Mouse (Mus musculus) liver, embryonic 13.5 days (tissue): ENCODE measurements around the gene Thsd7b. TPM values are rescaled to one million over a fixed set of nuclear protein-coding genes. Genes with fewer than 3 reads are reported as not detected.

ENCODE experiments used
- ATAC-seq: fragments of 200-750 bp; cut with Nextera tagmentation; 2 replicates; pipeline ENCODE4 v1.8.0; 2017; ENCODE audit warnings: low read depth, mild to moderate bottlenecking, moderate number of reproducible peaks, moderate library complexity
- DNase-seq: peaks from one replicate; pipeline ENCODE4 v3.0.0; 2022
- H3K27ac ChIP-seq: fragments of 300-500 bp; sonication (generic); 2 replicates; pipeline ENCODE4 v1.5.1; 2015; ENCODE audit warnings: moderate library complexity, mild to moderate bottlenecking, inconsistent platforms
- H3K27me3 ChIP-seq: fragments of 300-500 bp; sonication (generic); 2 replicates; pipeline ENCODE4 v1.6.1; 2015; ENCODE audit warnings: mild to moderate bottlenecking, inconsistent platforms
- H3K36me3 ChIP-seq: fragments of 300-500 bp; sonication (generic); 2 replicates; pipeline ENCODE4 v1.6.1; 2015; ENCODE audit warnings: mild to moderate bottlenecking, inconsistent platforms
- H3K4me1 ChIP-seq: fragments of 300-500 bp; sonication (generic); replicated peaks from 2 replicates; pipeline ENCODE4 v1.6.1; 2015; ENCODE audit warnings: inconsistent platforms
- H3K4me2 ChIP-seq: fragments of 300-500 bp; sonication (generic); 2 replicates; pipeline ENCODE4 v1.6.1; 2015; ENCODE audit warnings: inconsistent platforms, mild to moderate bottlenecking, moderate library complexity
- H3K4me3 ChIP-seq: fragments of 300-500 bp; sonication (generic); replicated peaks from 2 replicates; pipeline ENCODE4 v1.5.1; 2015; ENCODE audit warnings: mild to moderate bottlenecking, inconsistent platforms
- H3K9ac ChIP-seq: fragments of 300-500 bp; sonication (generic); 2 replicates; pipeline ENCODE4 v1.6.1; 2015; ENCODE audit warnings: mild to moderate bottlenecking, inconsistent platforms
- H3K9me3 ChIP-seq: fragments of 300-500 bp; sonication (generic); replicated peaks from 2 replicates; pipeline ENCODE4 v1.6.1; 2016; ENCODE audit warnings: inconsistent platforms
- WGBS: fragments of 180-500 bp; shearing (Covaris S2); methylation state at CpG from one replicate; pipeline ENCODE4 v1.1.7; 2015; ENCODE audit not compliant: insufficient replicate concordance; 5-methylcytosine and 5-hydroxymethylcytosine counted together
- polyA plus RNA-seq: library from polyadenylated mRNA; unstranded; fragments of >200 nt; fragmentation: Nextera tagmentation; extraction: Ambion mirVana; gene quantifications from 2 replicates; pipeline ENCODE4 v1.2.1, GENCODE M21; 2015

Gene Thsd7b
- polyA plus RNA-seq = 0.24 and 0.39 TPM in 2 replicates

DNA sequence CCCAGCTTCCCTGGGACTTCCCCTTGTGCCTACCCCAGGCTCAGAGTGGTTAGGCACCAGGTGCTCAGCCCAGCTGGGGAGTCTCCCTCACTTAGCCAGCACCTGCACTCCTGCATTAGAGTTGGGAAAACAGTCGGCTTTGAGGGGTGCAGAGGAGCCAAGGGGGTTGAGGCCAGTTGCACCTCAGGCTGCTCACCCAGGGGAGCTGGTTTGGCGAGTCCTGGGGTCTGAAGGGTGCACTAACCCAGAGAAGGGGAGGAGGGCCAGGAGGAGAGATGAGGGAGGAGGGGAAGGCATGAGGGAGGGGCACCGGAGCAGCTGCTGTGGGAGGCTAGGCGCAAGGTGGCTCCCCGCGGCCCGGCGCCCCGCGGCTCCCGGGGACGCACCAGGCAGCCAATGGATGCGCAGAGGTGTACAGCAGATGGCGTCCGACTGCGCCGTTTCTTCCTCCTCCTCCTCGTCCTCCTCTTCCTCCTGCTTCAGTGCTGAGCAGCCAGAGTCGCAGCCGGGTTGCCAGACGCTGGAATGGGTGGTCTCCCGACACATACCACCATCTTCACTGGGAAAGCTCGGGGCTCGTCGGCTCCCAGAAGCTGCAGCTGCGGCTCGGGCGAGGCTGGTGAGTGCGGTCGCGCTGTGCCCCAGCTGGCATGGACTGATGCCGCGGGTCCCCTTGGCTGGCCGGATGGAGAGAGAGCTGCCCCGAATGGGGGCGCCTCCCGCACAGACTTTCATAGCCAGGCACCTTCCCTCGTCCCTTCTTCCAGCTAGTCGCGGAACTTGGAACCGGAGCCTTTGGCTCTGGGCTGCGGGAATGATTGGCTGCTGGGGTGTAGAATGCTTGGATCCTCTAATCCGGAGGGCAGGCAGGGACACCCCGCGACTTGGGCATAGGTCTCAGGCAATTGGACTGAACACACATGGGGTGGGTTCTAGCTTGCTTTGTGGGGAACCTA is at the start of gene Thsd7b:
Gene Thsd7b, plus strand, starts transcription at position 321 of the 956 bp plus-strand sequence.
- H3K9ac ChIP-seq = no peak within 1 kb of the TSS
- peak within 1 kb of the TSS; percentile 28 for H3K4me2 ChIP-seq

DNA sequence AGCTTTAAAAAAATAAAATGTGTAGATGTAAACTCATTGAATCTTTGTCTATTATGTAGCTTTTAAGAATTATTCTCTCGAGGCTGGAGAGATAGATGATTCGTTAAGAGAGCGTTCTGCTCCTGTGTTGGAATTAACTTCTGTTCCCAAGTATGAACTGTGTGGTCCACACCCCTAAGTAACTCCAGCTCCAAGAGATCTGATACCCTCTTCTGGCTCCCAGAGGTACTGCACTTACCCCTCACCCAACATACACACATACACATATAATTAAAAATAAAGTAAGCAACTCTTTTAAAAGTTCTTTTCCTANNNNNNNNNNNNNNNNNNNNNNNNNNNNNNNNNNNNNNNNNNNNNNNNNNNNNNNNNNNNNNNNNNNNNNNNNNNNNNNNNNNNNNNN is 28.8 kb upstream of the Thsd7b start:
- DNase-seq = no peak
- H3K9me3 ChIP-seq = no peaks in the 10 kb centered on the region
- no peak overlapping the region for H3K9ac ChIP-seq
- 45% methylated on average over 3 of the region's 3 CpGs for WGBS
- H3K4me1 ChIP-seq = no peaks in the 10 kb centered on the region
- no peaks in the 10 kb centered on the region for H3K27me3 ChIP-seq
- no peak overlapping the region for H3K4me3 ChIP-seq
- no peaks in the 10 kb centered on the region for H3K36me3 ChIP-seq
- H3K27ac ChIP-seq = no peak overlapping the region
- no peak for ATAC-seq
- no peak overlapping the region for H3K4me2 ChIP-seq

More for the DNA sequence above, at the start of gene Thsd7b:
- Histone ChIP-seq H3K9me3 (no peaks in the 10 kb centered on the region), H3K4me1 (no peaks in the 10 kb centered on the region), H3K27ac (no peak within 1 kb of the TSS), H3K36me3 (no peaks in the 10 kb centered on the region), H3K4me3 (no peak within 1 kb of the TSS), H3K27me3 (peaks cover 19% of the 10 kb centered on the region)
- no peak for DNase-seq
- 3% methylated on average over 45 of the region's 45 CpGs for WGBS
- ATAC-seq = no peak

DNA sequence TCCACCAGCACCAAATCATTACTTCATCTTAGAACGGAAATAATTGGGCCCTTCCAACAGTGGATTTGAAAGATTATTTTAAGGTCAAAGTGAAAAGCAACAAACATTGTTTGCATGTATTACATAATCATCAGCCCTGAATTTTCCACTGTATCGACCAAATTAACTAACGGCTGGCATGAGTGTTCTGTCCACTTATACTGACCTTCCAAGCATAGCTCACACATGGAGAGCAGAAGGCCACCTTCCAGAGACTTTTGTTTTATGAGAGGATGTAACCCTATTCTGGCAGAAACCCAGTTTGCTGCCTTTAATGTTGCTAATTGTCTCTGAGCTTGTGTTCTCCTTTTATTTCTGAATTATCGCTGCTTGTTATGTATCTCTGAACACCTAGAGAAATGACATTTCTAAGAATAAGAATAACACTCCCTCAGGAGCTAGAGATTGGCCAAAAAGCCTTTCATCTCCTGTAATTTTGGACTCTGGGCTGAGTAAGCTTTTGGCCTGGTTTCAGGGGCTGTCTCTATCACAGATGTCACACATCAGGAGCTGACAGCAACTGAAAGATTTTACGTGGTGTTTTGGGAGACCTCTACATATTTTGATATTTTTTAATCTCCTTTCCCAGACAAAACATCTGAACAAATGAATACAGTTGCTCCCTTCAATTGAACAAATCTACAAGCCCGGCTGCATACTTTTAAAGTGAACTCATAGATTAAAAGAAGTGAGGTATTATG is 22.2 kb upstream of the Thsd7b start:
- DNase-seq = no peak
- 65% methylated on average over 6 of the region's 6 CpGs for WGBS
- ATAC-seq = no peak

DNA sequence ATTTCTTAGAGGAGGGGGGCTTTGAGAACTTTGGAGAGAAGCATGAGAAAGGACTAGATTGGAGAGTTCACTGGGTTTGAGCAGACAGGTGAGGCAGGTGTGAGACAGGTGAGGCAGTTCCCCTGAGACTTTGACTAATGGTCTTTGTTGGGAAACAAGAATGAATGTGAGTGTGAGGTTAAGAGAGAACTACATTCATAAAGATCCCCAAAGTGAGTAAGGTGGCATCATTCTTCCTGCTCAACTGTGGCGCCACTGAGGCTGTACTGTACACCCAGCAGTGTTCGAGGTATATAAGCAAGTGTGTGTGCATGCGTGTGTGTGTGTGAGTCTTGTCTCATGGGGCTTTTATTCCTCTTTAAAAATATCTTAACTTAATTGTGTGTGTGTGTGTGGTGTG is 6.4 kb upstream of the Thsd7b start:
- no peaks in the 10 kb centered on the region for H3K27me3 ChIP-seq
- ATAC-seq = no peak
- no peaks in the 10 kb centered on the region for H3K9me3 ChIP-seq
- no peak overlapping the region for H3K4me2 ChIP-seq
- H3K4me1 ChIP-seq = no peaks in the 10 kb centered on the region
- H3K4me3 ChIP-seq = no peak overlapping the region
- H3K27ac ChIP-seq = no peak overlapping the region
- no peak for DNase-seq
- H3K36me3 ChIP-seq = no peaks in the 10 kb centered on the region
- 59% methylated on average over 3 of the region's 3 CpGs for WGBS
- no peak overlapping the region for H3K9ac ChIP-seq

More for the DNA sequence above, 22.2 kb upstream of the Thsd7b start:
- no peaks in the 10 kb centered on the region for H3K36me3 ChIP-seq
- H3K9ac ChIP-seq = no peak overlapping the region
- H3K4me2 ChIP-seq = no peak overlapping the region
- H3K4me1 ChIP-seq = no peaks in the 10 kb centered on the region
- H3K9me3 ChIP-seq = no peaks in the 10 kb centered on the region
- no peaks in the 10 kb centered on the region for H3K27me3 ChIP-seq
- no peak overlapping the region for H3K27ac ChIP-seq
- no peak overlapping the region for H3K4me3 ChIP-seq

DNA sequence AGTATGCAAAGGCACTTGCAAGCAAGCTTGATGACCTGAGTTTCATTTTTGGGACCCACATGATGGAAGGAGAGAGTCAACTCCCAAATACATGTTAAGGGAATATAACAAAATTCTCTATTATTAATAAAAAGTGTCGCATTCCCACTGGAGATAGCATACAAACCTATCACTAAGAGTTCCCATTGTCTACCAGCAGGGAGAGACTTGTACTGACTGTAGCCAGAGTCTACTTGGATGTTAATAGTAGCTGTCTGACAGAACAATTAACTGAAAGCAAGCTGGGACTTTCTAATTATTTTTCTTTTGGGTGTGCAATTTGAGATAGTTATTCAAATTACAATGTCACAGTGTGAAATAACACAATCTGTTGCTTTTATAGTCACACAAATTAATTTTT is 31.1 kb downstream of the Thsd7b start:
- Histone ChIP-seq H3K9me3 (no peaks in the 10 kb centered on the region), H3K4me1 (no peaks in the 10 kb centered on the region), H3K36me3 (no peaks in the 10 kb centered on the region), H3K9ac (no peak overlapping the region), H3K27ac (no peak overlapping the region), H3K27me3 (no peaks in the 10 kb centered on the region), H3K4me3 (no peak overlapping the region), H3K4me2 (no peak overlapping the region)
- WGBS = 73% methylated on average over 1 of the region's 1 CpGs
- ATAC-seq (no peak), DNase-seq (no peak)

DNA sequence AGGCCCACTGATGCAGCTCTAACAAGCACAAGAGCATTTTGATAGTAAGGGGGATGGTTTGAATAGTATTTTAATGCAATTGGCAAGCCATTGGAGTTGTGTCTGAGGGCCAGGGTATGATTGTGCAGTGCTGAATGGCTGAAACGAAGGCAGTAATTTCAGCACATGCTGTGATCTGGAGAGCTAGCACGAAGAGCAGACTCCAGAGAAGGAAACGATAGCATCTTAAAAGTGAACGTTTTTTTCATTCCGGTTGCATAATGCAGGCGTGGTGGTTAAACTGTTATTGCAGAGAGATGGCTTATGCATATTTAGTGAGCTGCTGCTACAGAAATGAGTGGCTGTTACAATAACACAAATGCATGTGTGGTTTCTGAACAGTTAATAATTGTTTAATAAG is 51.3 kb downstream of the Thsd7b start:
- Histone ChIP-seq H3K4me1 (no peaks in the 10 kb centered on the region), H3K9me3 (no peaks in the 10 kb centered on the region), H3K36me3 (no peaks in the 10 kb centered on the region), H3K4me2 (no peak overlapping the region), H3K27me3 (no peaks in the 10 kb centered on the region), H3K4me3 (no peak overlapping the region), H3K27ac (no peak overlapping the region), H3K9ac (no peak overlapping the region)
- WGBS = 60% methylated on average over 6 of the region's 6 CpGs
- no peak for DNase-seq
- ATAC-seq = no peak

DNA sequence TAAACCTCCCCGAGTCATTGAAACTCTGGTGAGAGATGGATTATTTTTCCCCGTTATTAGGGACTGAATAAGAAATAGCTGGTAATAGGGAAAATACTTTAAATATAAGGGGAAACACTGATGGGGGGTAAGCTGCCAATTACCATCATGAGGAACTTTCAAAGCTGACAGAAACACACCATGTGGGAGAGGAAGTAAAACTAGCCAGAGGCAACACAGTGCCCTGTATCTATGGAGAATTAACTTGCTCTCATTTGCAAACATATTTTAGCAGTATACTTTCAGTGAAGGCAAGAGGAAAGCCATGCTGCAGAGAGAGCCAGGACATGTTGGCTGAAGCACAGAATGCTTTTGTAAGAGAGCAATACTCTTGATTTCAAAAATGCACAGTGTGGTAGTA is 51.7 kb downstream of the Thsd7b start:
- Histone ChIP-seq H3K36me3 (no peaks in the 10 kb centered on the region), H3K4me1 (no peaks in the 10 kb centered on the region), H3K9ac (no peak overlapping the region), H3K9me3 (no peaks in the 10 kb centered on the region), H3K27ac (no peak overlapping the region), H3K27me3 (no peaks in the 10 kb centered on the region), H3K4me3 (no peak overlapping the region), H3K4me2 (no peak overlapping the region)
- no peak for ATAC-seq
- no peak for DNase-seq
- 62% methylated on average over 2 of the region's 2 CpGs for WGBS

DNA sequence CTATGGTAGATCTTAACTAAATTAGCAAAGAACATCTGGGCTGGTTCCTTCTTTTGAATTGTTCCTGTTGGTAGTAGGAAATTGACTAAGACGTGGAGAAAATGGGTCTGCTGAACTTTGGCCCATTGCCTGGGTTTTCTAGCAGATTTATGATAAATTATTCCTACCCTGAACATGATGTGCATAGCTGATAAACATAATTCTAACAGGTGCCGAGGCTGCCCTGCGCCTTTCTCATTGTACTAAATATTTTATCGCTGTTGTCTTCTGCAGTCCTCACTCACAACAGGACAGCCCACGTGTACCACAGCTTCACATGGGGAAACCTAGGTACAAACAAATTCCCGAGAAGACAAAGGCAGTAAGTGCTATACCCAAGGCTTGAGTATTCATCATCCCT is 83.5 kb downstream of the Thsd7b start:
- Histone ChIP-seq H3K27ac (no peak overlapping the region), H3K4me1 (no peaks in the 10 kb centered on the region), H3K4me2 (no peak overlapping the region), H3K9ac (no peak overlapping the region), H3K9me3 (no peaks in the 10 kb centered on the region), H3K4me3 (no peak overlapping the region), H3K27me3 (no peaks in the 10 kb centered on the region), H3K36me3 (no peaks in the 10 kb centered on the region)
- DNase-seq (no peak), ATAC-seq (no peak)
- 56% methylated on average over 6 of the region's 6 CpGs for WGBS

DNA sequence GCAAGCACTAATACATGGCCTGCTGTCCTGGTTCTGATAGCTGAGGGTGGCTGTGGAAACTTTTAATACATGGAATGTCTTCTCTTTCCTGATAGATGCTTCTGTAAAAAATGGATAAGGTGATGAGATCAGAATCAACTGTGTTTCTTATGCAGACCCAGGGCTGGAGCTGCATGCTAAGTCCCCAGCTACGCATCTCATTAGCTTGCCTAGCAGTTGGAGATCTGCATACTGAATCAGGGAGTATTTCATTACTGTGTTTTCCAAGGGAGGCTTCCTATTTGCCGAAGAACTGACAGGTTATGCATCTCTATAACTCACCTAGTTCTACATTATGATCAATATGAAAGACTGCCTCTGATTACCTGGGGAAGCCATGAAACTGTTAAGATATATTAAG is 84.3 kb downstream of the Thsd7b start:
- Histone ChIP-seq H3K4me2 (no peak overlapping the region), H3K27me3 (no peaks in the 10 kb centered on the region), H3K27ac (no peak overlapping the region), H3K4me3 (no peak overlapping the region), H3K9ac (no peak overlapping the region), H3K9me3 (no peaks in the 10 kb centered on the region), H3K36me3 (no peaks in the 10 kb centered on the region), H3K4me1 (no peaks in the 10 kb centered on the region)
- no peak for DNase-seq
- WGBS = 71% methylated on average over 2 of the region's 2 CpGs
- ATAC-seq = no peak

DNA sequence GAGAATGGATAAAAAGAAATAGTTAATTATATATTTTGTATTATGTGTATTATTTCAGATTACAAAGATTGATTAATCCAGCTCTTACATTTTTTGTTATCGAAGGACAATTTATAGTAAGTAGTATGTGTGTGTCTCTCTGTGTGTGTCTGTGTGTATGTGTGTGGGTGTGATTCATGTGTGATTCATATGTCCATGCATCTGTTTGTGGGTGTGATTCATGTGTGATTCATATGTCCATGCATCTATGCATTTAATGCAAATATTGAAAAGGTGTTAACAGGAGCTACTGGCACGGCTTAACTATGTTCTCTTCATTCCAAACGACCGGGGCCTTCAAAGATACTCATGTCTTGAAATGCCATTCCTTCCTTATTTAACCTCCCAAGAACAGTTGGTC is 90.3 kb downstream of the Thsd7b start:
- DNase-seq = no peak
- ATAC-seq = no peak
- Histone ChIP-seq H3K27me3 (no peaks in the 10 kb centered on the region), H3K4me2 (no peak overlapping the region), H3K9ac (no peak overlapping the region), H3K36me3 (no peaks in the 10 kb centered on the region), H3K27ac (no peak overlapping the region), H3K9me3 (no peaks in the 10 kb centered on the region), H3K4me1 (no peaks in the 10 kb centered on the region), H3K4me3 (no peak overlapping the region)
- 72% methylated on average over 4 of the region's 4 CpGs for WGBS

DNA sequence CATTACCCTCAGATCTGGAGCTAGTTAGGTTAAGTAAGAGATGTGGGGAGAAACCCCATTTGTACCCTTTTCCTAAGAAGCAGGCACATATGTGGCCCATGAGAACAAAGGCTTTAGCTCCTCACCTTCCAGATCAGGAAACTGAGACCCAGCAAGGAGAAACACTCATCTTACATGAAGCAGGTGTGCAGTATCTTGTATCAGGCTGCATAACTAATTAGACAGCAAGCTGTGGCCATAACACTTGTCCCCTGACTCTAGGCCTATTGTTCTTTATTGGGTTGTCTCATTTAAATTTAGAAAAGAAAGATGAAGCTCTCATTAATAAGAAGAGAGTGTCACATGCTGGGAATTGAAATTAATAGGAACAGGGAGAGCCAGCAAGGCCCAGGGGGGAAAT is 91.7 kb downstream of the Thsd7b start:
- no peaks in the 10 kb centered on the region for H3K36me3 ChIP-seq
- no peak overlapping the region for H3K9ac ChIP-seq
- H3K27me3 ChIP-seq = no peaks in the 10 kb centered on the region
- no peak overlapping the region for H3K4me2 ChIP-seq
- no peaks in the 10 kb centered on the region for H3K9me3 ChIP-seq
- no peak overlapping the region for H3K27ac ChIP-seq
- no peak for DNase-seq
- ATAC-seq = no peak
- no peaks in the 10 kb centered on the region for H3K4me1 ChIP-seq
- no peak overlapping the region for H3K4me3 ChIP-seq
